Mouse (Mus musculus): ENCODE measurements around the gene Anp32e. TPM values are rescaled to one million over a fixed set of nuclear protein-coding genes. Genes with fewer than 3 reads are reported as not detected.
A peak's percentile ranks its signal among the peaks of the same experiment; 100 is the strongest.
"Not testable (repeated sequence)": the region's sequence is repeated elsewhere in the genome, so short reads cannot be mapped to it uniquely, and the experiment has no call there.

The Anp32e gene
- polyA plus RNA-seq, 1 experiment, result 89.1 TPM

DNA sequence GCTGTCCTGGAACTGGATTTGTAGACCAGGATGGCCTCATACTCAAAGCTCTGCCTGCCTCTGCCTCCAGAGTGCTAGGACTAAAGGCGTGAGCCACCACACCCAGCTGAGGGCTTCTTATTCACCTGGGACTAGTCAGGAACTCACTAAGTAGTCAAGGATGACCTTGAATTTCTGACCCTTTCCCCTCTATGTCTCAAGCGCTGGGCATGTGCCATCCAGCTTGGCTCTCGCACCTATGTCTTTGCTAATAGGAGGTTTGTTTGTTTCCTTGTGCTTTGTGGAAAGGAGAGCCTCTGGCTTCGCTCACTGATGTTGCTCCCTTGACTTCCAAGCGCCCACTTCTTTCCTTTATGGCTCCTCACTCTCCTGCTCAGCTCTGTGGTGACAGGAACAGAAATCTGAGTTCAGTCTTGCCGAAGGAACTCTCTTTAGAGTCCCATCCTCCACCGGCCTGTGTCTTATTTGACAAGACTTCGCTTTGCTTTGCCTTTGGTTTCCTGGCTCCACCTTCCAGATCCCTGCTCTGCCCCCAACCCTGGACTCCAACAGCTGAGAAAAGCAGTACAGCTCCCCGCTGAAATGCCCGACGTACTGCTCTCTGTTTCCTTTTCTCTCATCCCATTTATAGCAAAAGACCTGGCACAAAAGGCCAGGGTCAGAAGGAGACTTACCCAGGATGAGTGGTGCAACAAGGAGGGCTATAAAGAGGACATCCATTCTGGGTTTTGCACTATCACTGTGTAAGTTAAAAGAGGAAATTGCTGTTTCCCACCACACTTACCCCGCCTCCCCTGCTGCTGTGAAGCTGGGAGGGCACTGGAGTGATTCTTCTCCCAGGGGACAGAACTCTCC is 37.6 kb upstream of the Anp32e start, which contains the start of gene BC028528:
Gene BC028528, minus strand, starts transcription at position 795 of the 855 bp plus-strand sequence.
- TF ChIP-seq CTCF (IDR thresholded peaks at IDR 0.05; ENCODE audit: borderline replicate concordance, control insufficient read depth, extremely low read depth, insufficient read depth, low read length, poor library complexity) (no peak), POLR2A (IDR thresholded peaks at IDR 0.05; ENCODE audit: control insufficient read depth, extremely low read depth, insufficient read depth, low read length, poor library complexity) (no peak)
- no peak within 1 kb of the TSS for H3K4me3 ChIP-seq (ENCODE audit: control insufficient read depth, insufficient read depth, low read length)
- peak; percentile 32 for DNase-seq
- 21% methylated on average over 12 of the region's 12 CpGs for WGBS
- no peaks in the 10 kb centered on the region for H3K36me3 ChIP-seq (ENCODE audit: control insufficient read depth, insufficient read depth, low read length)
- peaks cover 25% of the 10 kb centered on the region for H3K4me1 ChIP-seq (replicated peaks; ENCODE audit: control insufficient read depth, insufficient read depth, low read length)
- H3K27ac ChIP-seq (ENCODE audit: control insufficient read depth, insufficient read depth, low read length), result peak within 1 kb of the TSS; percentile 25; the same call in 1 of the 2 replicates
- no peaks in the 10 kb centered on the region for H3K27me3 ChIP-seq (ENCODE audit: control insufficient read depth, insufficient read depth, low read length)

DNA sequence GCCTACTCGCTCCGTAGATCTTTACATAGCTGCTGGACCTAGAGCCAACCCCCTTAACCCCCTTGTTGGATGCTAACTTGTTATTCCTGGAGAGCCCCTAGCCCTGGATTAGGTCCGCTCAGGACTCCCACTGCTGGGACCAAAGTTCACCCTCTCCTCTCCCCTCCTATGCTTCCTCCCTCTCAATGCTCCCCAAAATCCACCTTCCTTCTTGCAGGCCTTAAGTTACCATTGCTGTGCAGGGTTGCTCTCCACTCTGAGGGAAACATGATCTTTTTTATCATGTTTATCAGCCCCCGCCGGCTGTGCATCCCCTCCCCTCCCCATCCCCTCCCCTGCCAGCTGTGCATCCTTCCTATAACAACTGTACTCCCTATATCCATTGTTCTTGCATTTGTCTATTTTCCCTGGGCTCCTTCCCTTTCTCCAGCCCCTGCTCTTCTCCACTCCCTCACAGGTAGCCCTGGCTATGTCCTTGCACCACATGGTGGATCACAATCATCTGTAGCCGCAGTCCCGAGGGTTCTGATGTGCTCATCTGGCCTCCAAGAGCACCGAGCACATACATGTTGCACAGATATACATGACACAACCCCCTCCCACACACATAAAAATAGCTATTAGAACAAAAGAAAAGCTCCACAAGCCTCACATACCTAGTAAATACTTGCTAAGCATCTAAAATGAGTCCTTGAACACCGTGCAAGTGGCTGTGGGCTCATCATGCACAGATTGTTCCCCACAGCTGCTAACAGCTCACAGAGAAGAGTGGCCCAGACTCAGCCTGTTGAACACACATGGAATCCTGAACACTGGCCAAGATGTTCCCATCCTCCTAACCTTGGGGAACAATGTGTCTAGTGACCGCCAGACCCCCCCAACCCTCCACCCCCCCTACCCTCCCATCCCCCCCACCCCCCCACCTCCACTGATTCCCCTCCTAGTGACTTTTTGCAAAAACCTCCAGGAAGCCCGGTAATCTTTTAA is 36.7 kb upstream of the Anp32e start:
- H3K4me1 ChIP-seq (replicated peaks; ENCODE audit: control insufficient read depth, insufficient read depth, low read length), result peaks cover 25% of the 10 kb centered on the region
- DNase-seq, result no peak
- H3K4me3 ChIP-seq (ENCODE audit: control insufficient read depth, insufficient read depth, low read length), result no peak overlapping the region
- peak overlapping the region; percentile 25; the same call in 1 of the 2 replicates for H3K27ac ChIP-seq (ENCODE audit: control insufficient read depth, insufficient read depth, low read length)
- no peaks in the 10 kb centered on the region for H3K27me3 ChIP-seq (ENCODE audit: control insufficient read depth, insufficient read depth, low read length)
- 34% methylated on average over 11 of the region's 11 CpGs for WGBS
- H3K36me3 ChIP-seq (ENCODE audit: control insufficient read depth, insufficient read depth, low read length), result no peaks in the 10 kb centered on the region
- TF ChIP-seq CTCF (IDR thresholded peaks at IDR 0.05; ENCODE audit: borderline replicate concordance, control insufficient read depth, extremely low read depth, insufficient read depth, low read length, poor library complexity), result no peak
- no peak for TF ChIP-seq POLR2A (IDR thresholded peaks at IDR 0.05; ENCODE audit: control insufficient read depth, extremely low read depth, insufficient read depth, low read length, poor library complexity)

DNA sequence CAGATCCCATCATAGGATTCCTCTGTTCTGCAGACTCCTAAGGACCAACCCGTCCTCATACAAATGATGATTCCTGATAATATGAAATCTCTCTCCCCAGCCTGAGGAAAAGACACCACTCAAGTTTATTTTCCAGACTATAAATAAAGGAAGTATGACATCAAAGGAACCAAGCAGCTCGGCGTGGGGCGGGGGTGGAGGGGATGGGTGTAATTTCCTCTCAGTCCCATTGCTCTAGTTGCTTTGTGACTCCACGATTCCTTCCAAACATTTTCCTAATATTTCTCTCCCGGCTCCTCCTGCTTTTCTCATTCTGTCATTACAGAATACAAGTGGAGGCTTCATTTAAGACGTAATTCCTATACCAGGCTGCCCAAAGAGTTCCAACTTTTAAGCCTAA is 35.9 kb upstream of the Anp32e start:
- Histone ChIP-seq H3K4me3 (ENCODE audit: control insufficient read depth, insufficient read depth, low read length) (no peak overlapping the region), H3K27ac (ENCODE audit: control insufficient read depth, insufficient read depth, low read length) (peak overlapping the region; percentile 22; the same call in 1 of the 2 replicates), H3K27me3 (ENCODE audit: control insufficient read depth, insufficient read depth, low read length) (no peaks in the 10 kb centered on the region), H3K36me3 (ENCODE audit: control insufficient read depth, insufficient read depth, low read length) (0 out of 2 replicates have a peak, but pooled peaks cover 4% of the 10 kb centered on the region), H3K4me1 (replicated peaks; ENCODE audit: control insufficient read depth, insufficient read depth, low read length) (peaks cover 28% of the 10 kb centered on the region)
- WGBS, result 7% methylated on average over 7 of the region's 7 CpGs
- no peak for DNase-seq
- TF ChIP-seq CTCF (IDR thresholded peaks at IDR 0.05; ENCODE audit: borderline replicate concordance, control insufficient read depth, extremely low read depth, insufficient read depth, low read length, poor library complexity) (no peak), POLR2A (IDR thresholded peaks at IDR 0.05; ENCODE audit: control insufficient read depth, extremely low read depth, insufficient read depth, low read length, poor library complexity) (no peak)

DNA sequence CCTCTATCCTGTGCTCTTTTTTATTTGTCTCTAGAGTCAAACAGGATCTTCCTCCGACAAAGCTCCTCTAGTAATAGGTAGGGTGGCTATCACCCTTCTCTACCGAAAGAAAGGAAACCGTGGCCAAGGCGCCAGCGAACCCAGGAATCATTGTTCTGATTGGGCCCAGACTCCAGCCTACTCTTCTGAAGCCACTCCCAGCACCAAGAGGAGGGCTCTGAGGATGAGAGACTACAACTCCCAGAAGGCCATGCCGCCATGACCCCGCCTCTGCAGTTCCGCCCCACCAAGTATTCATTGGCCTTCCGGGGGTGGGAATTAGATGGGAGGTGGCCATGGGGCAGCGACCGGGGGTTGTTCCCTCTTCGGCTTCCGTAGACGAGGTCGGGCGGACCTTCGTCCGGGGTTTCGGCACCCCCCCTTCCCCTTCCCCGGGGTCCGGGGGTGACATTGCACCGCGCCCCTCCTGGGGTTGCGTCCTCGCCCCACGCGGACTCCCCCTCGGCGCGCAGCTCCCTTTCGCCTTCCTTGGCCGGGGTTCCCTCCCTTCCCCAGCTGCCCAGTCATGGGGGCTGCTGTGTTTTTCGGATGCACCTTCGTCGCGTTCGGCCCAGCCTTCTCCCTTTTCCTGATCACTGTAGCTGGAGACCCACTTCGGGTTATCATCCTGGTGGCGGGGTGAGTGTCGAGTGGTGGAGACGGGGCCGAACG is 35.3 kb upstream of the Anp32e start, which contains the start of gene Aph1a:
Gene Aph1a, plus strand, starts transcription at position 364 of the 711 bp plus-strand sequence.
- Histone ChIP-seq H3K4me3 (ENCODE audit: control insufficient read depth, insufficient read depth, low read length) (peak within 1 kb of the TSS; percentile 89), H3K27ac (ENCODE audit: control insufficient read depth, insufficient read depth, low read length) (peak within 1 kb of the TSS; percentile 38; the same call in 1 of the 2 replicates), H3K4me1 (replicated peaks; ENCODE audit: control insufficient read depth, insufficient read depth, low read length) (peaks cover 28% of the 10 kb centered on the region)
- not testable (repeated sequence) for H3K36me3 ChIP-seq (ENCODE audit: control insufficient read depth, insufficient read depth, low read length); H3K27me3 ChIP-seq (ENCODE audit: control insufficient read depth, insufficient read depth, low read length)
- peak; percentile 39; the same call in 1 of the 2 replicates for TF ChIP-seq CTCF (IDR thresholded peaks at IDR 0.05; ENCODE audit: borderline replicate concordance, control insufficient read depth, extremely low read depth, insufficient read depth, low read length, poor library complexity)
- TF ChIP-seq POLR2A (IDR thresholded peaks at IDR 0.05; ENCODE audit: control insufficient read depth, extremely low read depth, insufficient read depth, low read length, poor library complexity), result peak; percentile 43
- WGBS, result under 1% methylated on average over 27 of the region's 43 CpGs
- DNase-seq, result peak; percentile 95

DNA sequence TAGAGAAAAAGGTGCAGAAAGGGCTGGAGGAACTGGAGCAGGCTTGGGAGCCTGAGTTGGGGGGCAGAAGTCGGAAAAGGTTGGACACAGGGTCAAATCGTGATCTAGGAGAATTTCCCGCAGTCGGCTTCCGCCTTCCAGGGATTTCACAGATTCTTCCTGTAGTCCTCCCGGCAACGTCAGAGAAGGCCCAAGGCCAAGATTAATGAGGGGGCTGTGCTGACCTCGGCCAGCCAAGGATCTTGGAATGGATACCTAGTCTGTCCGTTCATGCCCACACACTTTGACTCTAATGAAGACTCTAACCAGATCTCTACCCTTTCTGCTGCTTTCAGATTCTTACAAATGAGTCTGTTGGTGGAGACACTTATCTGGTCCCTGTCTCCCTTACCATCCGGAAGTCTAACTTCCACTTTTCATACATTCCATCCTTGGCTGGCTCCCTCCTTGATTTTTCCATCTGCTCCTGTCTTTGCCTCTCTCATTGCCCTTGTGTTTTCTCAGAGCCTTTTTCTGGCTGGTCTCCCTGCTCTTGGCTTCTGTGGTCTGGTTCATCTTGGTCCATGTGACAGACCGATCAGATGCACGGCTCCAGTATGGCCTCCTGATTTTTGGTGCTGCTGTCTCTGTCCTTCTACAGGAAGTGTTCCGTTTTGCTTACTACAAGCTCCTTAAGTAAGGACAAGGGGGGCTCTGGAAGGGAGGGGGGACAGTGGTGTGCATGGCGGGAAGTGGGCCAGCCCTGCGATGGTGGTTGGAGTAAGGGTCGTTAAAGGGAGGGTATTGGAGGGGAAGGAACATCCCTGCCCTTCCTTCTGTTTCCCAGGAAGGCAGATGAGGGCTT is 34.5 kb upstream of the Anp32e start:
- H3K27me3 ChIP-seq (ENCODE audit: control insufficient read depth, insufficient read depth, low read length), result no peaks in the 10 kb centered on the region
- 0 out of 2 replicates have a peak, but pooled peaks cover 4% of the 10 kb centered on the region for H3K36me3 ChIP-seq (ENCODE audit: control insufficient read depth, insufficient read depth, low read length)
- peak overlapping the region; percentile 38; the same call in 1 of the 2 replicates for H3K27ac ChIP-seq (ENCODE audit: control insufficient read depth, insufficient read depth, low read length)
- DNase-seq, result peak; percentile 22
- TF ChIP-seq CTCF (IDR thresholded peaks at IDR 0.05; ENCODE audit: borderline replicate concordance, control insufficient read depth, extremely low read depth, insufficient read depth, low read length, poor library complexity), result no peak
- no peak for TF ChIP-seq POLR2A (IDR thresholded peaks at IDR 0.05; ENCODE audit: control insufficient read depth, extremely low read depth, insufficient read depth, low read length, poor library complexity)
- H3K4me1 ChIP-seq (replicated peaks; ENCODE audit: control insufficient read depth, insufficient read depth, low read length), result peaks cover 28% of the 10 kb centered on the region
- 6% methylated on average over 16 of the region's 16 CpGs for WGBS
- peak overlapping the region; percentile 89 for H3K4me3 ChIP-seq (ENCODE audit: control insufficient read depth, insufficient read depth, low read length)

DNA sequence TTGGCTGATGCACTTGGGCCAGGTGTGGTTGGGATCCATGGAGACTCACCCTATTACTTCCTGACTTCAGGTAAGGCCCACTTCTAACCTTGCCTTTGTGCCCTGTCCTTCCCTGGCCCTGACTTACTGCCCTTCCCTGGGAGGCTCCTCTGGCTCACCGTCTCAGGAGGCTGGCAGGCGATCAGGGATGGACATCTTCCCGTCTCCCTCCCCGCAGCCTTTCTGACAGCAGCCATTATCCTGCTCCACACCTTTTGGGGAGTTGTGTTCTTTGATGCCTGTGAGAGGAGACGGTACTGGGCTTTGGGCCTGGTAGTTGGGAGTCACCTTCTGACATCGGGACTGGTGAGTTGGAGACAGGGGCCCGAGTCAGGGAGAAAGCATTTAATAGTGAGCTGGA is 33.5 kb upstream of the Anp32e start:
- peaks cover 28% of the 10 kb centered on the region for H3K4me1 ChIP-seq (replicated peaks; ENCODE audit: control insufficient read depth, insufficient read depth, low read length)
- DNase-seq; H3K27me3 ChIP-seq (ENCODE audit: control insufficient read depth, insufficient read depth, low read length); H3K27ac ChIP-seq (ENCODE audit: control insufficient read depth, insufficient read depth, low read length); H3K36me3 ChIP-seq (ENCODE audit: control insufficient read depth, insufficient read depth, low read length); H3K4me3 ChIP-seq (ENCODE audit: control insufficient read depth, insufficient read depth, low read length): not testable (repeated sequence)
- 95% methylated on average over 7 of the region's 7 CpGs for WGBS

Measured in thymus, adult 2 months (tissue).